Mouse (Mus musculus): ENCODE results near the gene Wdr72. TPM values are rescaled to one million over a fixed set of nuclear protein-coding genes. Genes with fewer than 3 reads are reported as not detected.
A peak's percentile ranks its signal among the peaks of the same experiment; 100 is the strongest.

Wdr72 gene
- total RNA-seq, 2 experiments from 2014 or later = 0.78 to 1.2 TPM

- no peak for DNase-seq
- intact Hi-C loops (cut with DNase I) = no loop called here
Observed at GRCm38 (mm10) chr9:74194898-74195297, 84.7 kb downstream of the Wdr72 start.

- DNase-seq = no peak
- intact Hi-C loops (cut with DNase I) = no loop called here
Observed at GRCm38 (mm10) chr9:74228272-74228671, 118.1 kb downstream of the Wdr72 start.

DNA sequence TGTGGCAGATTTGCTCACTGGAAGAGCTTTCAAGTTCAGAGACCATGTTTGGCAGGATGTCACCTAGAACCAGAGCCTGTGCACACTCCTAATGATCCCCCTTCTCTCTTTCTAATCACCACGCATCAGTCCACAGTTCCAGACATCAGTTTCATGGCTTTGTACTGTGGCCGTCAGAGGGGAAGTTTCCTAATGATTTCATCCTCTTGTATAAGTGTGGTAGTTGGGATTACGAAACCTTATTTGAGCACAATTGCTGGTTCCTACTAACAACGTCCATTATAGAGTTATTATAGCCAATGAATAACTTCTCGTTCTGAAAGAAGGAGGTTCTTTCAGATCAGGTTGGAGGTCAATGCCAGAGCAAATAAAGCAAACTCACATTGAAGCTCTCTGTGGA lies 131.1 kb downstream of the Wdr72 start:
- intact Hi-C loops (cut with DNase I) = no loop called here
- DNase-seq = no peak

GRCm38 (mm10) chr9:74248084-74248483 lies 137.9 kb downstream of the Wdr72 start:
- intact Hi-C loops (cut with DNase I) = no loop called here
- DNase-seq = no peak

DNA sequence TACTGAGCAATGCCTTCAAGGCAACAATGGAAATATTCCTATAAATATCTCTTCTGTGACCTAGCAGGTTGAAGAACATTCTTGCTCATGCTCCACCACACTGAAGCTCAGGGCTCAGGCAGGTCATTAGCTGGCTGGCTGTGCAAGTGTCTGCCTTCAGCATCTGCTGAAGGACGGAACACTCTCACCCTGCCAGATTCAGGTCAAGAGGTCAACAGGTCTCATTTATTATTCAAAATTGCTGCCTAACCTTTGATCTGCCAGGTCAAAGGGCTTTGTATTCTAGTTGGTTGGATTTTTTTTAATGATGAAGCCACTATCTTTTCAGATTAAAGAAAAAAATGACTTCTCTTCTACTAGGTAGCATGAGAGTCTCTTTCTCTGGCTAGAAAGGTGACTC lies 139.3 kb downstream of the Wdr72 start:
- DNase-seq = no peak
- intact Hi-C loops (cut with DNase I) = no loop called here

GRCm38 (mm10) chr9:74250522-74250921 lies 140.4 kb downstream of the Wdr72 start:
- intact Hi-C loops (cut with DNase I) = no loop called here
- DNase-seq = no peak

DNA sequence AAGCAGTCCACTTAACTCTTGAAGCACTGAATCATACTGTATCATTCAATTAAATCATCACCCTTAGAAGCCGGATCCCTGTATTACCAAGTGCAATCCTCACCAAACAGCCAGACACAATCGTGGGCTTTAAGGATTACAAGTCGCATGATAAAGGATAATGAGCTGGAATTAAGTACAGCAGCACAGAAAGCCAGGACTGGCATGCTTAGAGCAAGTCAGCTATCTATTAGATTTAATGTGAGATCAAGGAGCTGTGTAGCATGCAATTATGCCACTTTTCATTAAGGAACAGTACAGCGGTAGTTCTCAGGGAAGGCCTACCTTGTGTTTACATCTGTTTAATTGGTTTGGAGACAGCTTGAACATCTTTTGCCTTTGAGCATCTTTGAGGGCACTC lies 148.2 kb downstream of the Wdr72 start:
- intact Hi-C loops (cut with DNase I) = no loop called here
- DNase-seq = no peak

DNA sequence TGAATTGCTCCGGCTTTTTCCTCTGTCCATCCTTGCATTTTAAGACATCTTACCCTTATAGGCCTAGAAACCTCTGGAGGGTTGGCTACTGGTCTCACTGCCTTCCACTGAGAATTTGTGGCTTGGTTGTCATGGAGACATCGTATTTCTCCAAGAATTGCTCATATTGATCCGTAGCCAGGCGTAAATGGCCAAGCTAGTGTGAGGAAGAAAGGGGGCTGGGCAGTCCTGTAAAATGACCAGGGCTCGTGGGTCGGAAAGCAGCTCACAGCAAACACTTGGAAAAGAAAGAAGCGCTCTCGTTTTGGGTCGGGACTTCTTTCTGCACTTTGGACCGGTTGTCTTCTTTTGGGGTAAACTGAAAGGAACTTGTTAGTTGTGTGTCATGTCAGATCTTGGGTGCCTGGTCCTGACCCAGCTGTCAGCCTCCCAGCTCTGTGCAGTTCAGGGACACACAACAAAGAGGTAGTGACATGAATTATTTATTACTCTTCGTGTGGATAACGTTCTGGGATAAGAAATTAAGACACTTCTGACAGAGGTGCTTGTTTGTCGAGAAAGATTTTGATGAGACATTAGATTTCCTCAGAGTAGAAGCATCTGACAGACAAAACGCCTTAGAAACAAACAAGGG lies 167.7 kb downstream of the Wdr72 start:
- intact Hi-C loops (cut with DNase I) = no loop called here
- no peak for DNase-seq

GRCm38 (mm10) chr9:74282072-74282471 lies 171.9 kb downstream of the Wdr72 start:
- no peak for DNase-seq
- intact Hi-C loops (cut with DNase I) = loop anchor here (10.0 kb wide), 1 partner anchor 137 kb away; no protein-coding TSS in a partner anchor

- intact Hi-C loops (cut with DNase I) = loop anchor here (1.0 to 10.0 kb wide), 2 partner anchors 141 to 582 kb away; no protein-coding TSS in a partner anchor
- peak; percentile 15 to 48 for DNase-seq
Observed at GRCm38 (mm10) chr9:74286210-74286609, 176.1 kb downstream of the Wdr72 start.

- intact Hi-C loops (cut with DNase I) = no loop called here
Observed at GRCm38 (mm10) chr9:74294479-74294878, 184.3 kb downstream of the Wdr72 start.

GRCm38 (mm10) chr9:74318771-74319170 lies 208.6 kb downstream of the Wdr72 start:
- intact Hi-C loops (cut with DNase I) = no loop called here
- no peak for DNase-seq

More at GRCm38 (mm10) chr9:74294479-74294878, 184.3 kb downstream of the Wdr72 start:
- no peak for DNase-seq

DNA sequence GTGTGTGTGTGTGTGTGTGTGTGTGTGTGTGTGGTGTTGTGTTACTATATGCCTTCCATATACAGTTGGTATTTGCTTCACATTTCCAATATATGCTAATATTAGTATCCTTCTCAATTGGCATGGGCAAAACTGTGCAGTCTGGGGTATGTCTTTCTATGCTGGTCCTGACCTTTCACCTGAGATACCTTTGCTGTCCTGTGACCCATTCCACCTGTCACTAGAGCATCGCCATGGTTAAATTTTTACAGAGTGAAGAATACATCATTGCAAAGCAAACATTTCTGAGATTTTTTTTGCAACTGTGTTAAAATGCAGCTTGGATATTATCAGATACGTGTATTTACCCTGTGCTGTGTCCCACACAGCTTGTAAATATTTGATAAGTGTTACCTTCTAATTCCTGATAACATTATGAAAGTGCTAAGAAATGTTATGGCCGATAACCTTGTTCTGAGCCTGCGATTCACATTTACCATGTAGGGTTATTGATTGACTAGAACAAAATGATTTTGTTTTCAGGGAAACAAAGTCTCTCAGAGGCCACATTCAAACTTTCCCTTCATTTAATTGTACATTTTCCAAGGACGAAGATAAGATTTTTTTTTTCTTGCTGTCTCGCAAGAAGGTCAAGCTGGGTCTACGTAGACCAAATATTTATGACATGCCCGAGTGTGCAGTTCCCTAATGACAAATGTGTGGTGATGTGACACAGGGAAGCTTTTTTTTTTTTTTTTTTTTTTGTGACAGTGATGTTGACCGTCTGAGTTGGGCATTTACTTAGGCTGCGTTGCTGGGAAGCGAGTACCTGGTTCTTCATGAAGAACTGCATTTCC lies 214.2 kb downstream of the Wdr72 start:
- intact Hi-C loops (cut with DNase I) = no loop called here
- DNase-seq = no peak

GRCm38 (mm10) chr9:74324925-74325295 lies 214.8 kb downstream of the Wdr72 start:
- no peak for DNase-seq
- intact Hi-C loops (cut with DNase I) = no loop called here

GRCm38 (mm10) chr9:74325981-74326380 lies 215.8 kb downstream of the Wdr72 start:
- intact Hi-C loops (cut with DNase I) = no loop called here
- DNase-seq = no peak

DNA sequence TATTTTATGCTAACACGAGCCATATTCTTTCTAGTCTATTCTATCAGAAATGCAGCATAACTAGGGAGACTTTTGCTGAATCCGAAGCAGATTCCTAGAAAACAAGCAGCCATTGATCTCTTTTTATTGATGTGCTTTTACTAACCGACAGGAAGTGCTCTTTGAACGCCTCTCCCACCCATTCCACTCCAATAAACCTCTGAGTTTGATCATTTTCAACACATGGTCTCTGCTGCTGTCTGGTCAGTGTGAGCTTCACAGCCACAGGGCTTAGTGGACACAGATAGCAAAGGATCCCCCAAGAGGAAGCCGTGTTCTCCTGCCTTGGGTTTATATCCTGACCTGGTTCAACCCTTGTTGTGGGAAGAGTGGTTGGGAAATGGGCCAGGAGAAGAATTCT lies 218.7 kb downstream of the Wdr72 start:
- intact Hi-C loops (cut with DNase I) = no loop called here
- no peak for DNase-seq

DNA sequence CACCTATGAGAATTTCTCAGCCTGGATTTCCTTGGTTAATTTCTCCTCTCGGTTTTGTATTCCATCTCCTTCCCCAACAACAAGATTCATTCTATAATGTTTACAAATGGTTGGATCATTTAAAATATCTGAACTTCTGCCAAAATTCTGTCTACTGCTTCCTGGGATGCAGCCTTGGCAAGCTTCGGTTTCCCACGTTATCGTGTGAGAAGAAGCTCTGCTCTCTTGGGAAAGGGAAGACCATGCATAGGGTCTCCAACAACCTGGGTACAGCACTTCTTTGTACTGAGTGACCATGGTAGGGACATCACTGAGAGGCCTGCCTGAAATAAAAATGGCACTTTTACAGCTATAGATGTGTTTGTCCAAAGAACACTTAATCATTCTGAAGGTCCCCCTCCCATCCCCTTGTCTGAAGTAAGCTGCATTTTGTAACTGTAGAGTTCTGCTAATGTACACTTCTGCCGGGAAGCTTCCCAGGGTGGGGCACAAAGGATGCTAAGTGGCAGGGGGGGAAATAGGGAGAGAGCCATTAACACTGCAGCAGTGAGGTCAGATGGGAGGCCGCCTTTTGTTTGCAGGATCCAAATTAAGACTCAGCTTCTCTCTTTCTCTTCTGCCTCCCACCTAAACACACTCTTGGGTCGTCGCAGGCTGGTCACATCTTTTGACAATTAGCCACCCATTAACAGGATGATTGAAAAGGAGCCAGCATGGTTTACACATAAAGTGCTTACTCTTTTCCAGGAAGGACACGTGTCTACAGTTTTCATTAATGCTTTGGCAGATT lies 220.7 kb downstream of the Wdr72 start:
- intact Hi-C loops (cut with DNase I) = no loop called here
- no peak for DNase-seq

GRCm38 (mm10) chr9:74332321-74332720 lies 222.2 kb downstream of the Wdr72 start:
- no peak for DNase-seq
- intact Hi-C loops (cut with DNase I) = no loop called here
